Mouse (Mus musculus): ENCODE results near the gene Vangl2. TPM values are rescaled to one million over a fixed set of nuclear protein-coding genes. Genes with fewer than 3 reads are reported as not detected.

Vangl2 gene
- polyA plus RNA-seq (2015; fragmentation: Nextera tagmentation; extraction: Ambion mirVana), result 39.9 and 50.1 TPM in 2 replicates

DNA sequence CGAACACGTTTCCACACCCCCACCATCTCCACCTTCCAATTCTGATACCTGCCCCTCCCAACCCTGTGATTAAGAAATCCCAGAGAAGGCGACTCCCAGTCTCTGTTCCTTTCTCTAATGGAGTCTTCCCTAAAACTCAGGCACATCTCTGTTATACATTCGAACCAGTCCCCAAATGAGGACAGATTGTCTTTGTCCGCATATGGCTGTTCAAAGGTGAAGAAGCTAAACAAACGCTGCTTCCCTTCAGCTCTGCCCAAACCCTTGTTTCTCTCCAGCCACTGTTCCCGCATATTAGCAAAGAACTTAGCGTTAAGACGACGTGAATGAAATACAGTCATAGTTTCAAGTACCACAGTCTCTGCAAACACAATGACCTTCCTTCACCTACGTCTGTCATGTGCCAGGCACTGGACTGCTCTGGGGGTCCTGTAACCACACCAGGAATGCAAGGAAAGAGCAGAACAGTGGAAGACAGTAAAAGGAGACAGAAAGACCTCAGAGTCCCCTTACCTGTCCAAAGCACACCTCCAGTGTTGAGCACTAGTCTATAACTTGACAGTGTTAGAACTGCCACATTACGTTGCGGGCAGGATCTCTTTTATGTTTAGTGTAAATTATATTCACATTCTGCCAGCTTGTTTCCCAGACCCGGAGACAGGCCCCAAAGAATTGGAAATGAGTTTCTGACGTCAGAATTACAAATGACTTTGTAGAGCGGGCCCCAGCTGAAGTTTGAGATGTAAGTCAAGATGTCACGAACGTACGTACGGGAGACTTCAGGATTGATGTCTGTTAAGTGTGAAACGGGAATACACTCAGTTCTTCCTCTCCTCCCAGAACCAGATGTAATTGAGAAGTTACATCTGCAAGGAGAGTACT lies at the start of gene Vangl2:
Gene Vangl2, minus strand, starts transcription at position 51 of the 882 bp plus-strand sequence.
- Histone ChIP-seq H3K36me3 (ENCODE audit: control insufficient read depth, insufficient read depth, low read length) (no peaks in the 10 kb centered on the region), H3K4me3 (ENCODE audit: low read length) (peak within 1 kb of the TSS; percentile 82), H3K4me1 (ENCODE audit: control insufficient read depth, insufficient read depth, low read depth, low read length) (peaks cover 36% of the 10 kb centered on the region), H3K9me3 (ENCODE audit: control insufficient read depth, low read length) (no peaks in the 10 kb centered on the region), H3K27me3 (replicated peaks; ENCODE audit: control insufficient read depth, insufficient read depth, low read length) (no peaks in the 10 kb centered on the region), H3K4me2 (ENCODE audit: low read length) (peak within 1 kb of the TSS; percentile 70), H3K9ac (ENCODE audit: low read depth, low read length) (peak within 1 kb of the TSS; percentile 93), H3K27ac (ENCODE audit: low read depth, low read length) (peak within 1 kb of the TSS; percentile 96)
- no peak for ATAC-seq
- WGBS, result 23% methylated on average over 21 of the region's 21 CpGs

DNA sequence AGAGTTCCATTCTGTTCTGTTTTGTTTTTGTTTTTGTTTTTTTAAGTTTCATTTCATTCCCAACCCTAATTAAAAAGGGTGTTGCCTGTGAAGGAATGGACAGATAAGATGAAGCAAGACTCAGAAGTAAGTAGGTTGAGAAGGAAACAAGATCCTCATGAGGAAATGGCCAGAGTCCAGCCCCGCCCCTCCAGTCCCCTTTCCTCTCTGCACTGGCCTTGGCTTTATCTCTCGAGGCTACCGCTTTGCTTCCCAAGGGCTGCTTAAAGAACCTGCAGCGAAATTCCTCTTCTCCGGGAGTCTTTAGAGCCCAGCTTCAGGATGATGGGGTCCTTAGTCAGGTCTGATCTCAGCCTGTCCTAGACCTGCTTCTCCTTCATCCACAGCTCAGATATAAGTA lies 49.7 kb upstream of the Vangl2 start:
- no peak for ATAC-seq
- Histone ChIP-seq H3K4me2 (ENCODE audit: low read length) (no peak overlapping the region), H3K27me3 (replicated peaks; ENCODE audit: control insufficient read depth, insufficient read depth, low read length) (no peaks in the 10 kb centered on the region), H3K36me3 (ENCODE audit: control insufficient read depth, insufficient read depth, low read length) (peaks cover 42% of the 10 kb centered on the region), H3K9ac (ENCODE audit: low read depth, low read length) (no peak overlapping the region), H3K4me3 (ENCODE audit: low read length) (no peak overlapping the region), H3K27ac (ENCODE audit: low read depth, low read length) (no peak overlapping the region), H3K4me1 (ENCODE audit: control insufficient read depth, insufficient read depth, low read depth, low read length) (peaks cover 7% of the 10 kb centered on the region), H3K9me3 (ENCODE audit: control insufficient read depth, low read length) (no peaks in the 10 kb centered on the region)
- WGBS, result 85% methylated on average over 5 of the region's 5 CpGs

DNA sequence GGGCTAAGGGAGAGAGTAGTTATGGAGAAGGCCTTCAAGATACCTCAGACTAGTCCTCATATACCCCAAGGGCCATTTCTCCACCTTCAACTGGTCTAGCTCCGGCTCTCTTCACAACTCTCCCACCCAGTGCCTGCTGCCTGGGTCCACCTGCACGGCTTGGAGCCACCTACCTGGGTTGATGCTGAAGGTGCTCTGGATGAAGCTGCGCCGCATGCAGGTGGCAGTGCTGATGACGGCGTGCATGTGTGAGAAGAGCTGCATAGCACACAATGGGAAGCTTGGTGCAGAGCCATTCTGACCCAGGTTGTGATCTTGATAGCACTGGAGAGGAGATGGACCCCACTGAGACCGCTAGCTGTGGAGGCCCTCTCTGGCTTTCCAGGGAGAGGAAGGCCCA lies 44.4 kb upstream of the Vangl2 start:
- ATAC-seq, result no peak
- Histone ChIP-seq H3K4me3 (ENCODE audit: low read length) (no peak overlapping the region), H3K27ac (ENCODE audit: low read depth, low read length) (no peak overlapping the region), H3K9me3 (ENCODE audit: control insufficient read depth, low read length) (no peaks in the 10 kb centered on the region), H3K36me3 (ENCODE audit: control insufficient read depth, insufficient read depth, low read length) (peaks cover 68% of the 10 kb centered on the region), H3K4me1 (ENCODE audit: control insufficient read depth, insufficient read depth, low read depth, low read length) (no peaks in the 10 kb centered on the region), H3K9ac (ENCODE audit: low read depth, low read length) (no peak overlapping the region), H3K4me2 (ENCODE audit: low read length) (no peak overlapping the region), H3K27me3 (replicated peaks; ENCODE audit: control insufficient read depth, insufficient read depth, low read length) (no peaks in the 10 kb centered on the region)
- 100% methylated on average over 7 of the region's 7 CpGs for WGBS

DNA sequence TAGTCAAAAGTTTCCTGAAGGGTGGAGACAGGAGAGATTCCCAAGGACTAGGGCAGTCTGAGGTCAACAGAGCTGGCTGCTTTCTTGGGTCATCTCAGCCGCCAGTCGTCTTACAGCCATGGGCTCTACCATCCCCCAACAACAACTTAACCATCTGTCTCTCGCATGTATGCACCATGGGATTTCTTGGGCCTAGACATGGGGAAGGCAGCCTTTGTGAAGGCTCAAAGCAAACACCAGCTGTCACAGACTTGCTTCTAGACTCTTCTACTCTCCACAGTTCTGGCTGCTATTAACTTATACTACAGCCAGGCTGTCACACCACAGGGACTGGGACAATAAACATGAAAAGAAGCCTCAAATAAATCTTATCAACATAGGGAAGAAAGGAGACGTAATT lies 43.3 kb upstream of the Vangl2 start:
- Histone ChIP-seq H3K27me3 (replicated peaks; ENCODE audit: control insufficient read depth, insufficient read depth, low read length) (no peaks in the 10 kb centered on the region), H3K4me1 (ENCODE audit: control insufficient read depth, insufficient read depth, low read depth, low read length) (no peaks in the 10 kb centered on the region), H3K27ac (ENCODE audit: low read depth, low read length) (no peak overlapping the region), H3K36me3 (ENCODE audit: control insufficient read depth, insufficient read depth, low read length) (peaks cover 75% of the 10 kb centered on the region), H3K9me3 (ENCODE audit: control insufficient read depth, low read length) (no peaks in the 10 kb centered on the region), H3K9ac (ENCODE audit: low read depth, low read length) (no peak overlapping the region), H3K4me2 (ENCODE audit: low read length) (no peak overlapping the region), H3K4me3 (ENCODE audit: low read length) (no peak overlapping the region)
- 49% methylated on average over 4 of the region's 4 CpGs for WGBS
- 0 out of 2 replicates have a peak, but pooled peaks have one; percentile 27 for ATAC-seq

DNA sequence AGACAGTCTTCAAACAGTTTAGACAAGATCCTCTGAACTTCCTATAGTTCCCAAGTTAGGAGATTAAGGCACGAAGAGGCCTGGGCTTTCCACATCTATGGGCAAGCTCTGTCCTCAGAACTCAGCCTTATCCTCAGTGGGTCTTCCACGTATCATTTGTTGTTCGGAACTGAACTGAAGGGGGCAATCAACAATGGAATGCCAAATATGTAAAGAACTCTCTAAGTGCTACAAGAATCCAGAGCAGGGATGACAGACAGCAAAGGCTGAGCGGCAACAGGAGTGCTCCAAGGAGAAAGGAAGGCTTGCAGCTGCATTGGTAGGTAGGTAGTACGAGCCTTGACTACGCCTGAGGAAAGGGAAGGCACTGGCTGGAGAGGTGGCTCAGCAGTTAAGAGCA lies 42.0 kb upstream of the Vangl2 start:
- Histone ChIP-seq H3K9me3 (ENCODE audit: control insufficient read depth, low read length) (no peaks in the 10 kb centered on the region), H3K36me3 (ENCODE audit: control insufficient read depth, insufficient read depth, low read length) (peaks cover 80% of the 10 kb centered on the region), H3K9ac (ENCODE audit: low read depth, low read length) (no peak overlapping the region), H3K27me3 (replicated peaks; ENCODE audit: control insufficient read depth, insufficient read depth, low read length) (no peaks in the 10 kb centered on the region), H3K27ac (ENCODE audit: low read depth, low read length) (no peak overlapping the region), H3K4me1 (ENCODE audit: control insufficient read depth, insufficient read depth, low read depth, low read length) (no peaks in the 10 kb centered on the region), H3K4me3 (ENCODE audit: low read length) (no peak overlapping the region), H3K4me2 (ENCODE audit: low read length) (no peak overlapping the region)
- no peak for ATAC-seq
- 92% methylated on average over 6 of the region's 6 CpGs for WGBS

DNA sequence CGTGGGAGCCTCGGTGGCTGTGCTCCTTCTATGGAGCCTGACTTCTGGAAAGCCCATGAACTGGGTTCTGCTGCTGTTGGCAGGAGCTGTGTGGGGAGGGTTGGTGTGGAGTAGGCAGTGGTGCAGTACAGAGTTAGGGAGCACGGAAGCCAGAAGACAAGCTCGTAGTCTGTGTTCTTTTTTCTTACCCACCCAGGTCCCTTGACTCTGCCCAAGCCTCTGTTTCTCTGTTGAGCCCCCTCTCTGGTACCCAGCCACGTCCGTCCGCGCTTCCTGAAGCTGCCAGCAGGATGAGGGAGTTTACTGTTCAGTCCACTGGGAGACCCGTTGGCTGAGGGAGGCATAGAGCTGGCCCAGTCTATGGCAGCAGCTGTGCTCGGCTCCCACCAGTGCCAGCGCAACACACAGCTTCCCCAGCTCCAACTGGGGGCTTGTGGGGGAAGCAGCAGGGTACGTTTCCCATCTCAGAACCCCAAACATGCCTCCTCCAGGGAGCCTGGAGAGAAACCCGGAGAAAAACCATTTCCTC lies 36.4 kb upstream of the Vangl2 start:
- H3K4me2 ChIP-seq (ENCODE audit: low read length), result no peak overlapping the region
- H3K36me3 ChIP-seq (ENCODE audit: control insufficient read depth, insufficient read depth, low read length), result peaks cover 40% of the 10 kb centered on the region
- H3K4me3 ChIP-seq (ENCODE audit: low read length), result no peak overlapping the region
- H3K9ac ChIP-seq (ENCODE audit: low read depth, low read length), result no peak overlapping the region
- ATAC-seq, result peak; percentile 70
- H3K9me3 ChIP-seq (ENCODE audit: control insufficient read depth, low read length), result no peaks in the 10 kb centered on the region
- H3K4me1 ChIP-seq (ENCODE audit: control insufficient read depth, insufficient read depth, low read depth, low read length), result peaks cover 3% of the 10 kb centered on the region; the same call in 1 of the 2 replicates
- peak overlapping the region; percentile 64 for H3K27ac ChIP-seq (ENCODE audit: low read depth, low read length)
- H3K27me3 ChIP-seq (replicated peaks; ENCODE audit: control insufficient read depth, insufficient read depth, low read length), result no peaks in the 10 kb centered on the region
- WGBS, result 33% methylated on average over 13 of the region's 13 CpGs

DNA sequence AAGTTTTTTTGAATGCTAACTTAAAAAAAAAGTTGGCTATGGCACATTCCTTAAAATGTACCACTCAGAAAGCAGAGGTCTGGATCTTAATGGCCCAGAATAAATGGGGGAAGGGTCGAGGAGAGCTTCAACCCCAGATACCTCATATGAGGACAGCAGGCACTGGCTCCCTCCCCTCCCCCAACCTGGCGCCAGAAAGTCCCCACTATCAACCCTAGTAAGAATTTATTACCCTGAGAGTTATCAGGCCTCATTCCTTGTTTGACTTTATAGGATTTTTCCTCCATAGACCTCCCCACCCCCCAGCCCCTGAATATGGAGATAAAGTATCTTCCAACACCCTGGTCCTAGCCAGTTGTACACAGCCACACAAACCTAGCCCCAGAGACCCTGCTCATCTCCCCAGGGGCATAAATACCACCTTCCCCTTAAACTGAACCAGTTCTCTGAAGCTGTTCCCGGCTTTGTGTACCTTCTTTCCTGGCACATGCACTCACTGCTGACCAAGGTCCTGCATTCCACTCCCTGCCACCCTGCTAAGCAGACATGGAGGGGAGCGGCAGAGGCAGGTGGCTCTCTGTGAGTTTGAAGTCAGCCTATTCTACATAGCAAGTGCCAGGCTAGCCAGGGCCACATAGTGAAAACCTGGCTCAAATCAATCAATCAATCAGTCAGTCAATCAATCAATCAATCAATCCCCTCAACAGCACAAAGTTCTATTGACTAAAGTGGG lies 35.2 kb upstream of the Vangl2 start:
- no peaks in the 10 kb centered on the region for H3K27me3 ChIP-seq (replicated peaks; ENCODE audit: control insufficient read depth, insufficient read depth, low read length)
- H3K27ac ChIP-seq (ENCODE audit: low read depth, low read length), result no peak overlapping the region
- H3K4me2 ChIP-seq (ENCODE audit: low read length), result no peak overlapping the region
- H3K9ac ChIP-seq (ENCODE audit: low read depth, low read length), result no peak overlapping the region; the same call in 1 of the 2 replicates
- ATAC-seq, result no peak
- H3K4me3 ChIP-seq (ENCODE audit: low read length), result no peak overlapping the region
- WGBS, result 72% methylated on average over 4 of the region's 4 CpGs
- peaks cover 29% of the 10 kb centered on the region for H3K36me3 ChIP-seq (ENCODE audit: control insufficient read depth, insufficient read depth, low read length)
- H3K4me1 ChIP-seq (ENCODE audit: control insufficient read depth, insufficient read depth, low read depth, low read length), result peaks cover 6% of the 10 kb centered on the region
- H3K9me3 ChIP-seq (ENCODE audit: control insufficient read depth, low read length), result no peaks in the 10 kb centered on the region

DNA sequence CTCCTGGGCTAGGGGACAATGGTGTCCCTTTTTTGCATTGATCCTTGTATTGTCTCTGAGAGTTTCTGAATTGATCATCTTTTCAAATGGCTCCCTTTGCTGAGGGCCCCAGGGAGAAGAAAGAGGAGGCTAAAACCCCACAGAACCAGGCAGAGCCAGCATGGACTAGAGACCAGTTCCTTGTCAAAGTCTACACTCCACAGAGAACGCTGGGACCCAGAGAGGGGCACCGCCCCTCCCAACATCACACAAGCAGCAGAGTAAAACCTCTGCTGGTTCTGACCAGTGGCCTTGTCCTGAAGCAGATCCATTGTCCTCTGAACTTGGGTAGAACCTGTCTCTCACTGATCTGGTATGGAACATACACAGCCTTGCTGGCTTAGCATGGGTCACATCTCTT lies 33.9 kb upstream of the Vangl2 start:
- no peak overlapping the region for H3K4me2 ChIP-seq (ENCODE audit: low read length)
- no peak overlapping the region for H3K9ac ChIP-seq (ENCODE audit: low read depth, low read length)
- H3K27me3 ChIP-seq (replicated peaks; ENCODE audit: control insufficient read depth, insufficient read depth, low read length), result no peaks in the 10 kb centered on the region
- no peak for ATAC-seq
- WGBS, result 89% methylated on average over 2 of the region's 2 CpGs
- peaks cover 6% of the 10 kb centered on the region for H3K4me1 ChIP-seq (ENCODE audit: control insufficient read depth, insufficient read depth, low read depth, low read length)
- no peak overlapping the region for H3K27ac ChIP-seq (ENCODE audit: low read depth, low read length)
- H3K4me3 ChIP-seq (ENCODE audit: low read length), result no peak overlapping the region
- H3K9me3 ChIP-seq (ENCODE audit: control insufficient read depth, low read length), result no peaks in the 10 kb centered on the region
- H3K36me3 ChIP-seq (ENCODE audit: control insufficient read depth, insufficient read depth, low read length), result peaks cover 20% of the 10 kb centered on the region

DNA sequence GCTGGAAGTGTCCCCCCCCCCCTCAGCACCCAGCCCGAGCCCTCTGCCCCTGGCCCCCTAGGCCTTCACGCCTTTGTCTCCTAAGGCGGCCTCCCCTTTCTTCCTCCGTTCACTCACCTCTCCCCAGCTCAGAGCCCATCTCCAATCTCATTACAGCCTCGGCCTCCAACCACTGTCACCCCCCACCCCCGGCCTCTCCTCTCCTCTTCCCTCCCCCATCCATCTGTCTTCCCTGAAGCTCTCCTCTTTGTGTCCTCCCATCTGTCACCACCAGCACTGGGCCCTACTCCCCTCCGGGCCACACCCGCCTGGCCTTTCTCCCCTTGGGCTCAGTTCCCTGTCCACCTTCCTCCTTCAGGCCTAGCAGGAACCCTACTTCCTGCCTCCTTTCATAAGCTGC lies 33.0 kb upstream of the Vangl2 start:
- 17% methylated on average over 8 of the region's 8 CpGs for WGBS
- Histone ChIP-seq H3K9ac (ENCODE audit: low read depth, low read length) (no peak overlapping the region; the same call in 1 of the 2 replicates), H3K4me1 (ENCODE audit: control insufficient read depth, insufficient read depth, low read depth, low read length) (peaks cover 6% of the 10 kb centered on the region), H3K9me3 (ENCODE audit: control insufficient read depth, low read length) (no peaks in the 10 kb centered on the region), H3K4me3 (ENCODE audit: low read length) (no peak overlapping the region), H3K4me2 (ENCODE audit: low read length) (no peak overlapping the region), H3K27ac (ENCODE audit: low read depth, low read length) (peak overlapping the region; percentile 61; the same call in 1 of the 2 replicates), H3K36me3 (ENCODE audit: control insufficient read depth, insufficient read depth, low read length) (peaks cover 13% of the 10 kb centered on the region; the same call in 1 of the 2 replicates), H3K27me3 (replicated peaks; ENCODE audit: control insufficient read depth, insufficient read depth, low read length) (no peaks in the 10 kb centered on the region)
- peak; percentile 35 for ATAC-seq
